Mouse (Mus musculus) liver, embryonic 12.5 days (tissue): ENCODE results near the gene Zyx. TPM values are rescaled to one million over a fixed set of nuclear protein-coding genes. Genes with fewer than 3 reads are reported as not detected.

Experiments used
- ATAC-seq: fragments of 200-750 bp; cut with Nextera tagmentation; 2 replicates; pipeline ENCODE4 v1.8.0; 2017; ENCODE audit warnings: moderate number of reproducible peaks, mild to moderate bottlenecking, moderate library complexity
- H3K27ac ChIP-seq: fragments of 300-500 bp; sonication (generic); 2 replicates; pipeline ENCODE4 v1.5.1; 2016; ENCODE audit warnings: mild to moderate bottlenecking
- H3K27me3 ChIP-seq: fragments of 300-500 bp; sonication (generic); replicated peaks from 2 replicates; pipeline ENCODE4 v1.6.1; 2016; ENCODE audit warnings: mild to moderate bottlenecking, moderate library complexity
- H3K36me3 ChIP-seq: fragments of 300-500 bp; sonication (generic); 2 replicates; pipeline ENCODE4 v1.6.1; 2016; ENCODE audit warnings: mild to moderate bottlenecking, moderate library complexity
- H3K4me1 ChIP-seq: fragments of 300-500 bp; sonication (generic); 2 replicates; pipeline ENCODE4 v1.6.1; 2016
- H3K4me2 ChIP-seq: fragments of 300-500 bp; sonication (generic); 2 replicates; pipeline ENCODE4 v1.6.1; 2016; ENCODE audit warnings: mild to moderate bottlenecking, moderate library complexity
- H3K4me3 ChIP-seq: fragments of 300-500 bp; sonication (generic); 2 replicates; pipeline ENCODE4 v1.5.1; 2016; ENCODE audit warnings: mild to moderate bottlenecking, moderate library complexity
- H3K9ac ChIP-seq: fragments of 300-500 bp; sonication (generic); 2 replicates; pipeline ENCODE4 v1.6.1; 2016; ENCODE audit warnings: mild to moderate bottlenecking, moderate library complexity
- H3K9me3 ChIP-seq: fragments of 300-500 bp; sonication (generic); replicated peaks from 2 replicates; pipeline ENCODE4 v1.6.1; 2016; ENCODE audit warnings: mild to moderate bottlenecking, moderate library complexity
- WGBS: fragments of 180-500 bp; shearing (Covaris S2); methylation state at CpG from one replicate; pipeline ENCODE4 v1.1.7; 2016; ENCODE audit not compliant: insufficient replicate concordance; 5-methylcytosine and 5-hydroxymethylcytosine counted together
- polyA plus RNA-seq: library from polyadenylated mRNA; unstranded; fragments of >200 nt; fragmentation: Nextera tagmentation; extraction: Ambion mirVana; gene quantifications from 2 replicates; pipeline ENCODE4 v1.2.1, GENCODE M21; 2016

Gene Zyx
- polyA plus RNA-seq, 1 experiment from 2014 or later, result 66.5 TPM

DNA sequence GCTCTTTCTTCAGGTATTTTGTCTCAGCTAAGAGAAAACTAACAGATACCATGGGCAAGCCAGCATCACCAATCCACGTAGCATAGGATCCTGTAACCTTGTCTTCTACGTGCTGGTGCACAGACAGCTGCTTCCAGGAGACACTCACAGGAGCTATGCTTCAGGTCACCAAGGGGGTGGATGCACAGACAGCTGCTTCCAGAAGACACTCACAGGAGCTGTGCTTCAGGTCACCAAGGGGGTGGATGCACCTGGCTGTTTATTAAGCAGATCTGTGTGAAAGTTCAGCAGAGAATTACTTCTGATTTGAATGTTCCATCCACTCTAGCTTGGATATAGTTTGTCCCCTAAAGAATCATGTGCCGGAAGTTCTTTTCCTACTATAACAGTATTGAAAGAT is 18.5 kb upstream of the Zyx start:
- no peak for ATAC-seq
- Histone ChIP-seq H3K27me3 (peaks cover 1% of the 10 kb centered on the region; the same call in 1 of the 2 replicates), H3K27ac (no peak overlapping the region), H3K4me1 (peaks cover 10% of the 10 kb centered on the region), H3K9me3 (no peaks in the 10 kb centered on the region), H3K36me3 (no peaks in the 10 kb centered on the region), H3K9ac (no peak overlapping the region), H3K4me3 (no peak overlapping the region), H3K4me2 (no peak overlapping the region)
- 82% methylated on average over 3 of the region's 3 CpGs for WGBS

GRCm38 (mm10) chr6:42339189-42339588 is 10.2 kb upstream of the Zyx start:
- Histone ChIP-seq H3K4me3 (no peak overlapping the region), H3K27me3 (no peaks in the 10 kb centered on the region; the same call in 1 of the 2 replicates), H3K4me1 (no peaks in the 10 kb centered on the region), H3K36me3 (no peaks in the 10 kb centered on the region), H3K9me3 (no peaks in the 10 kb centered on the region), H3K9ac (no peak overlapping the region), H3K4me2 (no peak overlapping the region), H3K27ac (no peak overlapping the region)
- no peak for ATAC-seq
- 58% methylated on average over 2 of the region's 2 CpGs for WGBS

DNA sequence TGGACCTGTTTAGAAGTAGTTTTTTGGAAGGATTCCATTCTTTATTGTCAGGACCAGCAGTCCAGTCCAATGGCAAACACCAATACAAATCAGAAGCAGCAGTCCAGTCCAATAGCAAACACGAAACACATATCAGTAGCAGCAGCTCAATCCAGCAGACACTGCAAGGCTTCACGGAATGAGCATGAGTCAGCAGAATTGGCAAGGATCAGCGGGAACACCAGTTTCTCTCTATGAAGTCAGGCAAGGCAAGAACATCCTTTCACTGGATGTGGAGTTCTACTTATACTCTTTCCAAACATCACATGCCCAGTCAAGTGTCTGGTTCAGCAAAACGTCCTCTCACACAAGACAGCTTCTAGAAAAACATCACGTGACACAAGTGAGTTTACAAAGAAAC is 9.4 kb upstream of the Zyx start:
- Histone ChIP-seq H3K4me2 (no peak overlapping the region), H3K36me3 (no peaks in the 10 kb centered on the region), H3K4me1 (no peaks in the 10 kb centered on the region), H3K9ac (no peak overlapping the region), H3K27me3 (no peaks in the 10 kb centered on the region), H3K4me3 (no peak overlapping the region), H3K9me3 (no peaks in the 10 kb centered on the region), H3K27ac (no peak overlapping the region)
- WGBS, result 48% methylated on average over 5 of the region's 5 CpGs
- no peak for ATAC-seq

GRCm38 (mm10) chr6:42342171-42342570 is 7.3 kb upstream of the Zyx start:
- WGBS, result 33% methylated on average over 1 of the region's 1 CpGs

GRCm38 (mm10) chr6:42343361-42344120 is 5.9 kb upstream of the Zyx start:
- H3K9me3 ChIP-seq, result no peaks in the 10 kb centered on the region
- no peak for ATAC-seq
- H3K36me3 ChIP-seq, result no peaks in the 10 kb centered on the region
- no peak overlapping the region for H3K4me3 ChIP-seq
- no peak overlapping the region for H3K27ac ChIP-seq
- WGBS, result 76% methylated on average over 9 of the region's 9 CpGs
- no peak overlapping the region for H3K9ac ChIP-seq
- no peaks in the 10 kb centered on the region for H3K27me3 ChIP-seq
- H3K4me1 ChIP-seq, result peaks cover 3% of the 10 kb centered on the region; the same call in 1 of the 2 replicates
- H3K4me2 ChIP-seq, result no peak overlapping the region

More at GRCm38 (mm10) chr6:42342171-42342570, 7.3 kb upstream of the Zyx start:
- Histone ChIP-seq H3K9ac (no peak overlapping the region), H3K9me3 (no peaks in the 10 kb centered on the region), H3K4me2 (no peak overlapping the region), H3K4me3 (no peak overlapping the region), H3K27me3 (no peaks in the 10 kb centered on the region), H3K36me3 (no peaks in the 10 kb centered on the region), H3K4me1 (no peaks in the 10 kb centered on the region), H3K27ac (no peak overlapping the region)
- no peak; the same call in 1 of the 2 replicates for ATAC-seq

DNA sequence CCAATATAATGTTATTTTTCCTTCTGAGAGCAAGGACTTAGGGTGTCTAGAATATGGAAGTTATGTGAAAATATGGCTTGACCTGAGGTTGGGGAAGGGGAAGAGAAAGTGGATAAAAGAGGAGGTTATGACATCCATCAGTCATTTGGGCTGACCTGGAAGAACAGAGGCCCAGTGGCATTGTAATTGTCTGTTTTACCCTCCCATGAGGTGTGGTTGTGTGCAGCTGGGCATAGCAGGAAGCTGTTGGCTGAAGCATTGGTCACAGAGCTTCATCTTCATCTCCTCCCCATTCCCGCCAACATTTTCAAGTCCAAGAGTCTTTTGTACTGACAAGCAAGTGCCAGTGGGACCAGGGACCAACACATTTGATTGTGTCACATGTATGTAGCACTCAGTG is 5.2 kb upstream of the Zyx start:
- WGBS, result 67% methylated on average over 1 of the region's 1 CpGs
- H3K9me3 ChIP-seq, result no peaks in the 10 kb centered on the region
- no peak overlapping the region for H3K27ac ChIP-seq
- H3K9ac ChIP-seq, result no peak overlapping the region
- H3K27me3 ChIP-seq, result no peaks in the 10 kb centered on the region
- H3K36me3 ChIP-seq, result no peaks in the 10 kb centered on the region
- ATAC-seq, result no peak
- no peak overlapping the region for H3K4me3 ChIP-seq
- H3K4me2 ChIP-seq, result no peak overlapping the region
- peaks cover 8% of the 10 kb centered on the region for H3K4me1 ChIP-seq

GRCm38 (mm10) chr6:42348281-42349005 is 987 bp upstream of the Zyx start:
- H3K36me3 ChIP-seq, result peaks cover 12% of the 10 kb centered on the region
- no peaks in the 10 kb centered on the region for H3K27me3 ChIP-seq
- peak overlapping the region; percentile 95 for H3K4me2 ChIP-seq
- ATAC-seq, result no peak
- no peak overlapping the region for H3K4me3 ChIP-seq
- no peak overlapping the region for H3K27ac ChIP-seq
- H3K9me3 ChIP-seq, result no peaks in the 10 kb centered on the region
- no peak overlapping the region for H3K9ac ChIP-seq
- peaks cover 48% of the 10 kb centered on the region for H3K4me1 ChIP-seq
- WGBS, result 42% methylated on average over 12 of the region's 12 CpGs

- peaks cover 54% of the 10 kb centered on the region for H3K4me1 ChIP-seq
- H3K9ac ChIP-seq, result peak overlapping the region; percentile 76
- peaks cover 12% of the 10 kb centered on the region for H3K36me3 ChIP-seq
- H3K4me3 ChIP-seq, result peak overlapping the region; percentile 74
- H3K9me3 ChIP-seq, result no peaks in the 10 kb centered on the region
- under 1% methylated on average over 11 of the region's 11 CpGs for WGBS
- no peaks in the 10 kb centered on the region for H3K27me3 ChIP-seq
- peak overlapping the region; percentile 95 for H3K4me2 ChIP-seq
- peak; percentile 43 for ATAC-seq
- H3K27ac ChIP-seq, result peak overlapping the region; percentile 86
Observed at GRCm38 (mm10) chr6:42349006-42349425, 414 bp upstream of the Zyx start.

DNA sequence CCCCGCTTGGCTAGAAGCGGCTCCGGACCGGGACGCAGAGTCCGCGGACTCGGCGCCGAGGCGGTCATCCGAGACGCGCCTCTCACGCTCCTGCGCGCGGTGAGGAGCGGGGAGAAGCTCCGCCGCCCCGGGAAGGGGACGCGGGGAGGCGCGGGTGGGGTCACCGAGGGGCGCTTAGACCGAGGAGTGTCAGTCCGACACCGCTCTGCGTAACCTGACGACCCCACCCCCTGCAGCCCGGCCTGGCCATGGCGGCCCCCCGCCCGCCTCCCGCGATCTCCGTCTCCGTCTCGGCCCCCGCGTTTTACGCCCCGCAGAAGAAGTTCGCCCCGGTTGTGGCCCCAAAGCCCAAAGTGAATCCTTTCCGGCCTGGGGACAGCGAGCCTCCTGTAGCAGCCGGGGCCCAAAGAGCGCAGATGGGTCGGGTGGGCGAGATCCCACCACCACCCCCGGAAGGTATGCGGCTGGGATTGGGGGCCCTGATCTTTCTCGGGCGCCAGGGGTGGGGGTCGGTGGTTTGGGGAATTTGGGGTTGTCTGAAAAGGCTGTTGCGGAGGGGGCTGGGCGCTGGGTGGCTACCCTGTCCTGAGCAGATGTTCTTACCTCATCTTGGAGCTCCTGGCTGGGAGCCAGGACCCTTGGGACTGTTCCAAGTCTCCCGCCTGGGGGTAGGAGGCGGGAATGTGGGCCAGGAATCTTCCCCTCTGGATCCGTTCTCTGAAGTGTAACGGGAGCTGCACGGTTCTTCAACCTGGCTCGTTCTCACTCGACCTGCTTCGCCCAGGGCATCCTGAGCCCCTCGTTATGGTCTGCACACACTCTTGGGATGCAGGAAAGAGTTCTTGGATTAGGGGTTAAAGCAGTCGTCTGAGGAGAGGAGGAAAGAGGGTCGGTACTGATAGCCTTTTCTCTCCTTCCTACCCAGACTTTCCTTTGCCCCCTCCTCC is 864 bp downstream of the Zyx start:
- Histone ChIP-seq H3K9me3 (no peaks in the 10 kb centered on the region), H3K36me3 (peaks cover 20% of the 10 kb centered on the region), H3K4me2 (peak overlapping the region; percentile 95), H3K4me3 (peak overlapping the region; percentile 74), H3K9ac (peak overlapping the region; percentile 76), H3K4me1 (peaks cover 67% of the 10 kb centered on the region), H3K27me3 (no peaks in the 10 kb centered on the region), H3K27ac (peak overlapping the region; percentile 86)
- peak; percentile 17; the same call in 1 of the 2 replicates for ATAC-seq
- under 1% methylated on average over 52 of the region's 72 CpGs for WGBS

- Histone ChIP-seq H3K9me3 (no peaks in the 10 kb centered on the region), H3K4me1 (peaks cover 67% of the 10 kb centered on the region), H3K27ac (peak overlapping the region; percentile 86), H3K9ac (peak overlapping the region; percentile 76), H3K27me3 (no peaks in the 10 kb centered on the region), H3K36me3 (peaks cover 29% of the 10 kb centered on the region), H3K4me3 (peak overlapping the region; percentile 74), H3K4me2 (peak overlapping the region; percentile 95)
- 23% methylated on average over 13 of the region's 13 CpGs for WGBS
- ATAC-seq, result no peak
Observed at GRCm38 (mm10) chr6:42350968-42351775, 1.7 kb downstream of the Zyx start.
